In the genomic region with DNA sequence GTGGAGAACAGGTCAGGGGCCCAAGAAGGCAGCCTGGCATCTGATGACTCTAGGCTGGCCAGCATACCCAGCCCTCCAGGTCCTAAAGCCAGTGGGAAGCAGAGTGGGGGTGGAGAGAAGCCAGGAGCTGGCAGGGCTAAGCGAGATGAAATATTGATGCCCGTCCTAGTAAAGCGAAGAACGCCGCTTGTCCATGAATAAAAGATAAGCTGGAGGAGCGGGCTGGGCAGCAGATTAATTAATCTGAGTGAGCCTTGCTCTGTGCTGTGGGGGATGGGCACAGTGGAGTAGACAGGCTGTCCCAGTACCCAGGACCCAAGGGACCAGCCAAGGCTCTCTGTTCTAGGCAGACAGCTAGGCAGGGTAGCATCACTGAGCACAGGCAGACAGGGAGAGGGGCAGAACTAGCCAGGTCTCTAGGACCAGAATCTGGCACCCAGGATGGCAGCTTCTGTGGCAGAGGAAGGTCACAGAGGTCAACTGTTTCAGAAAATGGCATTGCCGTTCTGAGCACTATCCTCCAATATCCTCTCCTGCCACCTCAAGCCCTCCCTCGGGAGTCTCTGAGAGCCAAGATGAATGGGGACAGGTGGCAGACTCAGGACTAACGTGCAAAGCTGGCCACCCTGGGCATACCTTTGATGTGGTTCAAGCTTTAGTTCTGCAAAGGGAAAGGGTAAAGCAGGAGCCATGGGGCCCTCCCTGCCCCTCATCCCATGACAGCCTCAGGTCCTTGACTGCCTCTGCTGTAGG, we compare ENCODE assay signal across 13 mouse cellular contexts.
DNase-seq lines count a peak whose midpoint lies in the region; ATAC-seq and TF ChIP-seq lines count a peak whose summit lies in the region.
"Had no signal": no experiment of that assay in that cellular context is flagged by ENCODE, and none has a peak within 500 bp of the region (broad histone marks: within the 10 kb centered on the region; RNA-seq: fewer than 3 reads in every experiment).

No protein-coding gene starts in this region.

- no peaks in the 10 kb centered on the region for H3K27me3 ChIP-seq in forebrain, postnatal 0 days (ENCODE audit: insufficient read depth, low read length)
- 0 out of 2 replicates have a peak, but pooled peaks cover 3% of the 10 kb centered on the region for H3K27me3 ChIP-seq in midbrain, embryonic 15.5 days (replicated peaks)

- no peaks in the 10 kb centered on the region for H3K36me3 ChIP-seq in forebrain, postnatal 0 days (ENCODE audit: insufficient read depth)
- no peaks in the 10 kb centered on the region for H3K36me3 ChIP-seq in midbrain, embryonic 15.5 days (replicated peaks)
- H3K36me3 ChIP-seq: embryonic facial prominence, embryonic 13.5 days had no signal

- no peak overlapping the region for H3K27ac ChIP-seq in forebrain, postnatal 0 days (ENCODE audit: low read depth, low read length)
- peak overlapping the region; percentile 49; the same call in 1 of the 2 replicates for H3K27ac ChIP-seq in midbrain, embryonic 15.5 days
- H3K27ac ChIP-seq: embryonic facial prominence, embryonic 13.5 days; gastrocnemius, adult 2 months; kidney, postnatal 0 days had no signal

- peak; percentile 17 for DNase-seq in adrenal gland, postnatal 14 days
- DNase-seq in adrenal gland, adult 18-20 months (ENCODE audit: low spot score in 2 of 2) = no peak
- peak; percentile 31 for DNase-seq in cerebellum, adult 11 months
- DNase-seq in forebrain, postnatal 0 days = no peak
- DNase-seq in lung, postnatal 25 days (ENCODE audit: low spot score) = no peak
- DNase-seq in adrenal gland, adult 8-10 months = no peak
- DNase-seq in urinary bladder, postnatal 4 days (ENCODE audit: low spot score in 2 of 2) = no peak
- DNase-seq: gastrocnemius, adult 2 months; lung, adult 18-20 months had no signal

- ATAC-seq in forebrain, postnatal 0 days = peak; percentile 25; the same call in 1 of the 2 replicates
- ATAC-seq in midbrain, embryonic 15.5 days (replicated peaks) = peak; percentile 70

- WGBS in forebrain, postnatal 0 days = 20% methylated on average over 9 of the region's 9 CpGs
- WGBS in midbrain, embryonic 15.5 days = 15% methylated on average over 9 of the region's 9 CpGs

- no peaks in the 10 kb centered on the region for H3K9me3 ChIP-seq in forebrain, postnatal 0 days (ENCODE audit: low read length)
- no peaks in the 10 kb centered on the region for H3K9me3 ChIP-seq in midbrain, embryonic 15.5 days
- H3K9me3 ChIP-seq: embryonic facial prominence, embryonic 13.5 days had no signal

- H3K9ac ChIP-seq in forebrain, postnatal 0 days = no peak overlapping the region
- H3K9ac ChIP-seq in midbrain, embryonic 15.5 days = no peak overlapping the region
- H3K9ac ChIP-seq: embryonic facial prominence, embryonic 13.5 days had no signal

- peaks cover 3% of the 10 kb centered on the region; the same call in 1 of the 2 replicates for H3K4me1 ChIP-seq in forebrain, postnatal 0 days (ENCODE audit: insufficient read depth)
- peaks cover 22% of the 10 kb centered on the region for H3K4me1 ChIP-seq in midbrain, embryonic 15.5 days
- H3K4me1 ChIP-seq: embryonic facial prominence, embryonic 13.5 days had no signal

- H3K4me3 ChIP-seq in forebrain, postnatal 0 days (ENCODE audit: low read depth, low read length) = no peak overlapping the region
- no peak overlapping the region; the same call in 1 of the 2 replicates for H3K4me3 ChIP-seq in midbrain, embryonic 15.5 days
- H3K4me3 ChIP-seq: embryonic facial prominence, embryonic 13.5 days; gastrocnemius, adult 2 months; myocyte had no signal

- H3K4me2 ChIP-seq in forebrain, postnatal 0 days (ENCODE audit: low read depth) = no peak overlapping the region
- H3K4me2 ChIP-seq in midbrain, embryonic 15.5 days = peak overlapping the region; percentile 15; the same call in 1 of the 2 replicates
- H3K4me2 ChIP-seq: embryonic facial prominence, embryonic 13.5 days had no signal

- TF ChIP-seq CTCF in forebrain, postnatal 0 days (IDR thresholded peaks at IDR 0.05; ENCODE audit: low read depth) = no peak

Comparison
In these comparisons a context has a peak if more than half of its experiments do, and no peak if none do; other contexts are left out.
1. DNase-seq: peak in adrenal gland, postnatal 14 days (single experiment) and cerebellum, adult 11 months (single experiment); none in adrenal gland, adult 18-20 months (0 of 2), forebrain, postnatal 0 days (single experiment), lung, postnatal 25 days (single experiment), adrenal gland, adult 8-10 months (single experiment) and urinary bladder, postnatal 4 days (0 of 2).